23 mouse cellular contexts compared by ENCODE assay signal in genomic region chr19:20161502-20161901, GRCm38 (mm10).
DNase-seq lines count a peak whose midpoint lies in the region; ATAC-seq lines count a peak whose summit lies in the region.
"Had no signal": no experiment of that assay in that cellular context is flagged by ENCODE, and none has a peak within 500 bp of the region (broad histone marks: within the 10 kb centered on the region; RNA-seq: fewer than 3 reads in every experiment).

No protein-coding gene starts in this region.

- ATAC-seq in common myeloid progenitor, adult 5-6 weeks (replicated peaks; ENCODE audit: low read depth, poor library complexity, severe bottlenecking) = 0 out of 2 replicates have a peak, but pooled peaks have one; percentile 25
- peak; percentile 69 to 75 for ATAC-seq in hematopoietic stem cell, adult 5-6 weeks (replicated peaks in 1 of 2; ENCODE audit: insufficient read depth in 1 of 2, low FRiP score in 2 of 2, low TSS enrichment in 1 of 2, low read depth in 1 of 2, poor library complexity in 2 of 2, severe bottlenecking in 2 of 2)
- ATAC-seq: activated CD4-positive, CD25-positive, alpha-beta regulatory T cell, adult 4 months; CD4-positive, CD25-positive, alpha-beta regulatory T cell, adult 4 months; Patski had no signal

- peak; percentile 33 for DNase-seq in 3T3-L1 (ENCODE audit: low read depth, low spot score)
- peak; percentile 42 for DNase-seq in 416B (ENCODE audit: low read depth)
- DNase-seq in ovary, adult 18-20 months (ENCODE audit: low spot score) = no peak
- DNase-seq in T-cell, adult 2 months (ENCODE audit: low spot score) = no peak
- no peak for DNase-seq in spleen, adult 12 weeks (ENCODE audit: low spot score)
- DNase-seq in frontal cortex, adult 2 months (ENCODE audit: extremely low spot score in 1 of 2, low spot score in 1 of 2) = no peak
- DNase-seq: adrenal gland, adult 2 months; adrenal gland, adult 8-10 months; adrenal gland, postnatal 10 days; adrenal gland, postnatal 14 days; adrenal gland, postnatal 25 days; adrenal gland, postnatal 36 days; B cell, adult 2 months; cerebellum, adult 11 months; cerebellum, adult 11-12 months; cerebellum, adult 18-20 months; cerebellum, adult 2 months; cerebellum, adult 8-10 months had no signal

Comparison
In these comparisons a context has a peak if more than half of its experiments do, and no peak if none do; other contexts are left out.
1. DNase-seq: peak in 3T3-L1 (single experiment) and 416B (single experiment); none in ovary, adult 18-20 months (single experiment), T-cell, adult 2 months (single experiment), spleen, adult 12 weeks (single experiment) and frontal cortex, adult 2 months (0 of 2).